Mouse (Mus musculus) midbrain, embryonic 12.5 days (tissue): ENCODE data around the gene Cyp4a14. TPM values are rescaled to one million over a fixed set of nuclear protein-coding genes. Genes with fewer than 3 reads are reported as not detected.
"Not testable (repeated sequence)": the region's sequence is repeated elsewhere in the genome, so short reads cannot be mapped to it uniquely, and the experiment has no call there.

Source experiments
- ATAC-seq: fragments of 200-750 bp; cut with Nextera tagmentation; 2 replicates; pipeline ENCODE4 v1.8.0; 2017; ENCODE audit warnings: low read depth, moderate TSS enrichment, moderate library complexity; ENCODE audit not compliant: low FRiP score
- H3K27ac ChIP-seq: fragments of 300-500 bp; sonication (generic); replicated peaks from 2 replicates; pipeline ENCODE4 v1.5.1; 2016; ENCODE audit warnings: mild to moderate bottlenecking
- H3K27me3 ChIP-seq: fragments of 300-500 bp; sonication (generic); 2 replicates; pipeline ENCODE4 v1.6.1; 2016; ENCODE audit warnings: mild to moderate bottlenecking
- H3K36me3 ChIP-seq: fragments of 300-500 bp; sonication (generic); 2 replicates; pipeline ENCODE4 v1.6.1; 2016
- H3K4me1 ChIP-seq: fragments of 300-500 bp; sonication (generic); 2 replicates; pipeline ENCODE4 v1.6.1; 2016
- H3K4me2 ChIP-seq: fragments of 300-500 bp; sonication (generic); replicated peaks from 2 replicates; pipeline ENCODE4 v1.6.1; 2016; ENCODE audit warnings: mild to moderate bottlenecking, moderate library complexity
- H3K4me3 ChIP-seq: fragments of 300-500 bp; sonication (generic); 2 replicates; pipeline ENCODE4 v1.5.1; 2016; ENCODE audit warnings: mild to moderate bottlenecking
- H3K9ac ChIP-seq: fragments of 300-500 bp; sonication (generic); replicated peaks from 2 replicates; pipeline ENCODE4 v1.6.1; 2016; ENCODE audit warnings: mild to moderate bottlenecking, moderate library complexity
- H3K9me3 ChIP-seq: fragments of 300-500 bp; sonication (generic); 2 replicates; pipeline ENCODE4 v1.6.1; 2016; ENCODE audit warnings: mild to moderate bottlenecking
- WGBS: fragments of 180-500 bp; shearing (Covaris S2); methylation state at CpG from one replicate; pipeline ENCODE4 v1.1.7; 2016; 5-methylcytosine and 5-hydroxymethylcytosine counted together
- polyA plus RNA-seq: library from polyadenylated mRNA; unstranded; fragments of >200 nt; fragmentation: Nextera tagmentation; extraction: Ambion mirVana; gene quantifications from 2 replicates; pipeline ENCODE4 v1.2.1, GENCODE M21; 2016

Cyp4a14 gene
- polyA plus RNA-seq, result not detected in 2 replicates

- no peak within 1 kb of the TSS for H3K4me2 ChIP-seq
- no peak within 1 kb of the TSS for H3K4me3 ChIP-seq
- H3K9ac ChIP-seq, result no peak within 1 kb of the TSS
- 90% methylated on average over 1 of the region's 1 CpGs for WGBS
- H3K4me1 ChIP-seq, result no peaks in the 10 kb centered on the region
- H3K36me3 ChIP-seq, result no peaks in the 10 kb centered on the region
- ATAC-seq, result no peak
- H3K9me3 ChIP-seq, result no peaks in the 10 kb centered on the region
- H3K27ac ChIP-seq, result no peak within 1 kb of the TSS
- H3K27me3 ChIP-seq, result no peaks in the 10 kb centered on the region
These were observed at the start of gene Cyp4a14 for GRCm38 (mm10) chr4:115496001-115496400. Gene Cyp4a14 (minus strand): TSS chr4:115496142.

GRCm38 (mm10) chr4:115545101-115545500 lies 49.2 kb upstream of the Cyp4a14 start:
- Histone ChIP-seq H3K4me1 (no peaks in the 10 kb centered on the region), H3K9me3 (no peaks in the 10 kb centered on the region), H3K36me3 (no peaks in the 10 kb centered on the region), H3K4me2 (no peak overlapping the region), H3K9ac (no peak overlapping the region), H3K4me3 (no peak overlapping the region), H3K27ac (no peak overlapping the region), H3K27me3 (no peaks in the 10 kb centered on the region)
- WGBS, result 34% methylated on average over 1 of the region's 1 CpGs
- no peak for ATAC-seq

GRCm38 (mm10) chr4:115521766-115522165 lies 25.8 kb upstream of the Cyp4a14 start:
- Histone ChIP-seq H3K9ac (no peak overlapping the region), H3K27ac (no peak overlapping the region), H3K36me3 (no peaks in the 10 kb centered on the region), H3K4me2 (no peak overlapping the region), H3K4me1 (no peaks in the 10 kb centered on the region), H3K4me3 (no peak overlapping the region), H3K9me3 (no peaks in the 10 kb centered on the region), H3K27me3 (no peaks in the 10 kb centered on the region)
- ATAC-seq, result no peak
- WGBS, result 93% methylated on average over 2 of the region's 2 CpGs

- Histone ChIP-seq H3K27me3 (no peaks in the 10 kb centered on the region), H3K4me2 (no peak overlapping the region), H3K27ac (no peak overlapping the region), H3K4me1 (no peaks in the 10 kb centered on the region), H3K9ac (no peak overlapping the region), H3K4me3 (no peak overlapping the region), H3K9me3 (no peaks in the 10 kb centered on the region), H3K36me3 (no peaks in the 10 kb centered on the region)
- WGBS, result 79% methylated on average over 4 of the region's 4 CpGs
- no peak for ATAC-seq
These were observed 23.5 kb upstream of the Cyp4a14 start for GRCm38 (mm10) chr4:115519444-115519843.

GRCm38 (mm10) chr4:115518000-115518399 lies 22.1 kb upstream of the Cyp4a14 start, which contains the start of gene Cyp4a10:
Gene Cyp4a10 (plus strand): TSS chr4:115518264.
- H3K36me3 ChIP-seq, H3K9ac ChIP-seq, ATAC-seq, H3K27me3 ChIP-seq, H3K9me3 ChIP-seq, H3K4me1 ChIP-seq, H3K27ac ChIP-seq, H3K4me2 ChIP-seq, H3K4me3 ChIP-seq: not testable (repeated sequence)
- WGBS, result 89% methylated on average over 5 of the region's 5 CpGs

GRCm38 (mm10) chr4:115513964-115514363 lies 18.0 kb upstream of the Cyp4a14 start:
- H3K4me1 ChIP-seq, H3K4me2 ChIP-seq, H3K4me3 ChIP-seq, ATAC-seq, H3K9ac ChIP-seq, H3K9me3 ChIP-seq, H3K27me3 ChIP-seq, H3K36me3 ChIP-seq, H3K27ac ChIP-seq: not testable (repeated sequence)

GRCm38 (mm10) chr4:115497466-115497865 lies 1.5 kb upstream of the Cyp4a14 start:
- Histone ChIP-seq H3K9ac (no peak overlapping the region), H3K4me3 (no peak overlapping the region), H3K4me2 (no peak overlapping the region), H3K27ac (no peak overlapping the region), H3K27me3 (no peaks in the 10 kb centered on the region), H3K9me3 (no peaks in the 10 kb centered on the region), H3K4me1 (no peaks in the 10 kb centered on the region), H3K36me3 (no peaks in the 10 kb centered on the region)
- ATAC-seq, result no peak
- 84% methylated on average over 3 of the region's 3 CpGs for WGBS

GRCm38 (mm10) chr4:115481006-115481652 lies 14.8 kb downstream of the Cyp4a14 start:
- 67% methylated on average over 6 of the region's 6 CpGs for WGBS
- Histone ChIP-seq H3K36me3 (no peaks in the 10 kb centered on the region), H3K27ac (no peak overlapping the region), H3K4me1 (no peaks in the 10 kb centered on the region), H3K9me3 (no peaks in the 10 kb centered on the region), H3K27me3 (no peaks in the 10 kb centered on the region), H3K4me3 (no peak overlapping the region), H3K9ac (no peak overlapping the region), H3K4me2 (no peak overlapping the region)
- no peak for ATAC-seq

- not testable (repeated sequence) for H3K4me1 ChIP-seq, H3K9me3 ChIP-seq, H3K27ac ChIP-seq, H3K4me2 ChIP-seq, ATAC-seq, H3K9ac ChIP-seq, H3K4me3 ChIP-seq, H3K27me3 ChIP-seq, H3K36me3 ChIP-seq
These were observed 19.9 kb downstream of the Cyp4a14 start for GRCm38 (mm10) chr4:115476051-115476450.

- H3K27ac ChIP-seq, ATAC-seq, H3K9me3 ChIP-seq, H3K4me2 ChIP-seq, H3K27me3 ChIP-seq, H3K36me3 ChIP-seq, H3K4me3 ChIP-seq, H3K9ac ChIP-seq, H3K4me1 ChIP-seq: not testable (repeated sequence)
- WGBS, result 86% methylated on average over 3 of the region's 3 CpGs
These were observed 22.4 kb downstream of the Cyp4a14 start for GRCm38 (mm10) chr4:115473585-115473984.

- H3K4me1 ChIP-seq, result no peaks in the 10 kb centered on the region
- no peak within 1 kb of the TSS for H3K27ac ChIP-seq
- no peaks in the 10 kb centered on the region for H3K9me3 ChIP-seq
- no peak within 1 kb of the TSS for H3K4me3 ChIP-seq
- no peak within 1 kb of the TSS for H3K4me2 ChIP-seq
- no peaks in the 10 kb centered on the region for H3K27me3 ChIP-seq
- WGBS, result 79% methylated on average over 3 of the region's 3 CpGs
- no peaks in the 10 kb centered on the region for H3K36me3 ChIP-seq
- no peak for ATAC-seq
- H3K9ac ChIP-seq, result no peak within 1 kb of the TSS
These were observed 43.6 kb downstream of the Cyp4a14 start, which contains the start of gene Cyp4a30b for GRCm38 (mm10) chr4:115452304-115452703. Gene Cyp4a30b (plus strand): TSS chr4:115452604.

- Histone ChIP-seq H3K27ac (no peak overlapping the region), H3K4me3 (no peak overlapping the region), H3K9me3 (no peaks in the 10 kb centered on the region), H3K4me2 (no peak overlapping the region), H3K9ac (no peak overlapping the region), H3K36me3 (no peaks in the 10 kb centered on the region), H3K27me3 (no peaks in the 10 kb centered on the region), H3K4me1 (no peaks in the 10 kb centered on the region)
- no peak for ATAC-seq
- 73% methylated on average over 3 of the region's 3 CpGs for WGBS
These were observed 45.3 kb downstream of the Cyp4a14 start for GRCm38 (mm10) chr4:115450577-115451137.
